Mouse (Mus musculus): Measurements from ENCODE around the gene Fer1l4. TPM values are rescaled to one million over a fixed set of nuclear protein-coding genes. Genes with fewer than 3 reads are reported as not detected.

Fer1l4 gene
- total and polyA plus RNA-seq, 2 experiments from 2014 or later, result not detected

DNA sequence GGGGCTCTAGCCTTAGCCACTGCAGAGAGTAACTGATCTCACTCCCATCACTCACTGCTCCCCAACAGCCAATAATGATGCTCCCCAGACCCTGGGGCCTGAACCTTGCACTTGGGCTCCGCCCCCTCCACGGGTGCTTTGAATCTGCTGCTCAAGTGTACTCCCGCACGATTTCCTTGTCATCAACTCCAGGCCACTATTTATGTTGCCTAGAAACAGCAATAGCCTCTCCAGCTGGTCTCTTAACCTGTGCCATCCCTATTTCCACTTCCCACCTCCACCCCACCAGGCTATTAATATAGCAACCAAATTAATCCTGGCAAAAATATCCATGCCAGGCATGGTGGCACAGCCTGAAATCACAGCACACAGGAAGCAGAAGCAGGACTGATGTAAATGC is 26.9 kb upstream of the Fer1l4 start:
- DNase-seq (ENCODE audit: low spot score), result no peak
- H3K36me3 ChIP-seq (ENCODE audit: insufficient read depth, low read length), result peaks cover 41% of the 10 kb centered on the region
- no peak for TF ChIP-seq CTCF (IDR thresholded peaks at IDR 0.05)
- no peaks in the 10 kb centered on the region for H3K4me1 ChIP-seq (ENCODE audit: insufficient read depth, low read length)
- no peaks in the 10 kb centered on the region for H3K9me3 ChIP-seq (ENCODE audit: low read length)
- H3K27ac ChIP-seq (ENCODE audit: low read depth, low read length), result no peak overlapping the region
- ATAC-seq (ENCODE audit: low FRiP score), result no peak
- no peak overlapping the region for H3K4me3 ChIP-seq (ENCODE audit: low read depth, low read length)
- no peak overlapping the region for H3K9ac ChIP-seq (replicated peaks; ENCODE audit: low read length, poor library complexity, severe bottlenecking)
- WGBS, result 44% methylated on average over 4 of the region's 4 CpGs
- no peaks in the 10 kb centered on the region for H3K27me3 ChIP-seq (ENCODE audit: insufficient read depth, low read length)
- H3K4me2 ChIP-seq (ENCODE audit: low read depth, low read length, poor library complexity, severe bottlenecking), result no peak overlapping the region

DNA sequence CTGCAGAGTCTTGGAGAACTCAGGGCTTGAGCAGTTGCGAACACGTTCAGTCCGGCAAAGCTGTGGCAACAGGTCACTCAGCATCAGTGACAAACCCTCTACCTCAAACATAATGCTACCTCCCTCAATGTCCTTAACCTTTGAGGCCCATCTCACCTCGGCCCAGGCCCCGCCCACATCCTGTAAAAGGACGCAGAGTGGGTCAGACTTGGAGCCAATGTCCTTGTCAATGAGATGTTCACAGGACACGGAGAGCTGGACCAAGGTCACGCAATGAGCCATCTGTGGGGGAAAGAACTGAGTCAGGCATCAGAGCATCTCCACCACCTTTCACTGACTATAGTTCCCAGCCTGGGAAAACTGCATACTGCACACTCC is 26.4 kb upstream of the Fer1l4 start:
- Histone ChIP-seq H3K9ac (replicated peaks; ENCODE audit: low read length, poor library complexity, severe bottlenecking) (no peak overlapping the region), H3K4me3 (ENCODE audit: low read depth, low read length) (no peak overlapping the region), H3K36me3 (ENCODE audit: insufficient read depth, low read length) (peaks cover 45% of the 10 kb centered on the region), H3K4me1 (ENCODE audit: insufficient read depth, low read length) (no peaks in the 10 kb centered on the region), H3K4me2 (ENCODE audit: low read depth, low read length, poor library complexity, severe bottlenecking) (no peak overlapping the region), H3K27ac (ENCODE audit: low read depth, low read length) (no peak overlapping the region), H3K27me3 (ENCODE audit: insufficient read depth, low read length) (no peaks in the 10 kb centered on the region), H3K9me3 (ENCODE audit: low read length) (no peaks in the 10 kb centered on the region)
- TF ChIP-seq CTCF (IDR thresholded peaks at IDR 0.05), result no peak
- DNase-seq (ENCODE audit: low spot score) (no peak), ATAC-seq (ENCODE audit: low FRiP score) (no peak)
- 91% methylated on average over 8 of the region's 8 CpGs for WGBS

DNA sequence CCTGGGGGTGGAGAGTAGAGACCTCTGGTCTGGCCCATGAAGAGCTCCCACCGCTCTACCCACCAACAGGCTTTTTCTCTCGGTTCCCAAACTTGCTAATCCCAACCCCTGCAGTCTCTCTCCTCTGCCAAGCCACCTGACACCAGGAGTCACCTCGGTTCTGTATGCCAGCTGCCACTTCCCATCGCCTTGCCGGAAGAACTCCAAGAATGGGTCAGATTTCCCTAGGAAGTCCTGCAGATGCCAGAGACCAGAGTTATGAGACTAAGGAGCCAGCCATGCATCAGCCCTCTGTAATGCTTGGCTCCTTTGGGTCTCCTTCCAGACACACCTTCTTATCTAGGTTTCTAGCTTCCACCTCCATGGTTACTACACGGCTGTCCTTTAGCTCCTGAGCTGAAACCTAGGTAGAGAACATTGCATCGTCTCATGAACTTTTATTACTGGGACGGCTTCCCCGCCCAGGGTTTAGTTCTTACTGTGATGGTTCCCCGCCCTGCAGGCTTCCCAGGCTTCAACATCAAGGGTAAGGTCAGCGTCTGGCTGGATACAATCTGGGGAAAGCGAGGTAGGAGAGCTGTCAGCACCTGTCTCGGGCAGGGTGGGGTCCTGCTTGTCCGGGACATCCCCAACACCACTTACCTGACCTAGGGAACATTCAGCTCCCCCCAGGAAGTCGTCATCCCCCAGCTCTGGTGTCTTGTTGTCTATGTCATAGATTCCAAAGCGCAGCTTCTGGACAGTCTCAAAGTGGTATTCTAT is 25.9 kb upstream of the Fer1l4 start:
- Histone ChIP-seq H3K27me3 (ENCODE audit: insufficient read depth, low read length) (no peaks in the 10 kb centered on the region), H3K4me3 (ENCODE audit: low read depth, low read length) (no peak overlapping the region), H3K4me1 (ENCODE audit: insufficient read depth, low read length) (no peaks in the 10 kb centered on the region), H3K9ac (replicated peaks; ENCODE audit: low read length, poor library complexity, severe bottlenecking) (no peak overlapping the region), H3K9me3 (ENCODE audit: low read length) (no peaks in the 10 kb centered on the region), H3K4me2 (ENCODE audit: low read depth, low read length, poor library complexity, severe bottlenecking) (no peak overlapping the region), H3K36me3 (ENCODE audit: insufficient read depth, low read length) (peaks cover 50% of the 10 kb centered on the region), H3K27ac (ENCODE audit: low read depth, low read length) (no peak overlapping the region)
- 92% methylated on average over 16 of the region's 16 CpGs for WGBS
- TF ChIP-seq CTCF (IDR thresholded peaks at IDR 0.05), result no peak
- ATAC-seq (ENCODE audit: low FRiP score) (no peak), DNase-seq (ENCODE audit: low spot score) (no peak)

DNA sequence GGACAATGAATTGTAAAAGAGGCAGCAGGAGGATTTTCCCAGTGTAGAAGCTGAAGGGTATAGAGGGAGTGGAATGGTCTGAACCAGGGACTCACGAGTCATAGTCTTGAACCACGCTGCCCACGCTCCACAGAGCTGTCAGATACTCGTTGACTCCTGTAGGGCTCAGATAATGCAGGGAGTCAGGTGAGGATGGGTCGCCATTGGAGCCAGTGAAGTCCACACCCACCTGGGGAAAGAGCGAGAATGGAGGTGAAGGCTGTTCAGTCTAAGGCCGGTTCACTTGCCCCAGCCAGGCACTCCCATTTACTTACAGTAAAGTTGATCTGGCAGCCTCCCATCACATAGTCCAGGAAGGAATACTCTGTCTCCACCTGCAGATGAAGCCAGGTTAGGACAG is 24.7 kb upstream of the Fer1l4 start:
- TF ChIP-seq CTCF (IDR thresholded peaks at IDR 0.05), result no peak
- 88% methylated on average over 7 of the region's 7 CpGs for WGBS
- Histone ChIP-seq H3K9ac (replicated peaks; ENCODE audit: low read length, poor library complexity, severe bottlenecking) (no peak overlapping the region), H3K4me1 (ENCODE audit: insufficient read depth, low read length) (no peaks in the 10 kb centered on the region), H3K27me3 (ENCODE audit: insufficient read depth, low read length) (no peaks in the 10 kb centered on the region), H3K4me3 (ENCODE audit: low read depth, low read length) (no peak overlapping the region), H3K9me3 (ENCODE audit: low read length) (no peaks in the 10 kb centered on the region), H3K36me3 (ENCODE audit: insufficient read depth, low read length) (peaks cover 60% of the 10 kb centered on the region), H3K4me2 (ENCODE audit: low read depth, low read length, poor library complexity, severe bottlenecking) (no peak overlapping the region), H3K27ac (ENCODE audit: low read depth, low read length) (no peak overlapping the region)
- no peak for ATAC-seq (ENCODE audit: low FRiP score)
- no peak for DNase-seq (ENCODE audit: low spot score)

DNA sequence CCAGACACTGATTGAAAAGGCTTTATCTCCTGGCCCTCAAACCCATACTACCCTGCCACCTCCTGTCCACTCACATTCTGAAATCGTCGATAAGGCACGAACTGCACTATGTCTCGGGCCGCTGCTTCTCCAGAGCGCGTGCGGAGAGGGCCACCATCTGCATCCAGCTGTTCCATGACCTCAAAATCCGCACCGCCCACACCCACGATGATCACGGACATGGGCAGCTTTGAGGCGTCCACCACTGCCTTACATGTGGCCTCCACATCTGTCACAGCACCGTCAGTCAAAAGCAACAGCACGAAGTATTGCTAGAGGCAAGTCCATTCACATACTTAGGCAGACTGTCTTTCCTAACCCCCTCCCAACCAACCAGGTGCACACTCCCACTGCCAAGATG is 21.0 kb upstream of the Fer1l4 start:
- Histone ChIP-seq H3K27me3 (ENCODE audit: insufficient read depth, low read length) (no peaks in the 10 kb centered on the region), H3K36me3 (ENCODE audit: insufficient read depth, low read length) (peaks cover 75% of the 10 kb centered on the region), H3K9ac (replicated peaks; ENCODE audit: low read length, poor library complexity, severe bottlenecking) (no peak overlapping the region), H3K27ac (ENCODE audit: low read depth, low read length) (no peak overlapping the region), H3K4me2 (ENCODE audit: low read depth, low read length, poor library complexity, severe bottlenecking) (no peak overlapping the region), H3K4me1 (ENCODE audit: insufficient read depth, low read length) (no peaks in the 10 kb centered on the region), H3K4me3 (ENCODE audit: low read depth, low read length) (no peak overlapping the region), H3K9me3 (ENCODE audit: low read length) (no peaks in the 10 kb centered on the region)
- no peak for TF ChIP-seq CTCF (IDR thresholded peaks at IDR 0.05)
- ATAC-seq (ENCODE audit: low FRiP score), result no peak
- WGBS, result 97% methylated on average over 15 of the region's 15 CpGs
- DNase-seq (ENCODE audit: low spot score), result no peak

DNA sequence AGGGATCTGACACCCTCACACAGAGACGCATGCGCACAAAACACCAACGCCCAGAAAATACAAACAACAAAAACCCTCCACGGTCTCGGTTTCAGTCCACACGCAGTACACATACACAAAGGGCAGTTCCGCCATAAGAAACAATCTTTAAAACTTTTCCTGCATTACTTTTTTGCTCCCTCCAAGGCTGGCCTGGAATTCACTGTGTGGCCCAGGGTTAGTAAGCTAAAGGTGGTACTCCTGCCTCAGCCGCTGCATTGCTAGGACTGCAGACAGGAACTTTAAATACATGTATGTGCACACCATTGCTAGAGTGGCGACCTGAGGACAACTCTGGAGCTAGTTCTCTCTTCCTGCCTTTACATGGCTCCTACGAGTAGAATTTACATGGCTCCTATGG is 18.5 kb upstream of the Fer1l4 start:
- no peak overlapping the region for H3K4me3 ChIP-seq (ENCODE audit: low read depth, low read length)
- H3K4me2 ChIP-seq (ENCODE audit: low read depth, low read length, poor library complexity, severe bottlenecking), result no peak overlapping the region
- H3K4me1 ChIP-seq (ENCODE audit: insufficient read depth, low read length), result no peaks in the 10 kb centered on the region
- no peak overlapping the region for H3K27ac ChIP-seq (ENCODE audit: low read depth, low read length)
- no peaks in the 10 kb centered on the region for H3K9me3 ChIP-seq (ENCODE audit: low read length)
- H3K27me3 ChIP-seq (ENCODE audit: insufficient read depth, low read length), result no peaks in the 10 kb centered on the region
- H3K9ac ChIP-seq (replicated peaks; ENCODE audit: low read length, poor library complexity, severe bottlenecking), result no peak overlapping the region
- DNase-seq (ENCODE audit: low spot score) (no peak), ATAC-seq (ENCODE audit: low FRiP score) (no peak)
- 95% methylated on average over 10 of the region's 10 CpGs for WGBS
- TF ChIP-seq CTCF (IDR thresholded peaks at IDR 0.05), result no peak
- peaks cover 59% of the 10 kb centered on the region for H3K36me3 ChIP-seq (ENCODE audit: insufficient read depth, low read length)

Data from midbrain, postnatal 0 days (tissue).